Mouse (Mus musculus): ENCODE results near the gene Enox1. TPM values are rescaled to one million over a fixed set of nuclear protein-coding genes. Genes with fewer than 3 reads are reported as not detected.

Gene Enox1
- polyA plus RNA-seq, 1 experiment, result 3.1 TPM

GRCm38 (mm10) chr14:77377439-77377838, 220.9 kb downstream of the Enox1 start:
- Histone ChIP-seq H3K79me2 (ENCODE audit: control insufficient read depth, insufficient read depth) (no peaks in the 10 kb centered on the region), H3ac (ENCODE audit: control insufficient read depth, insufficient read length) (no peak overlapping the region), H3K4me2 (ENCODE audit: low read depth) (no peak overlapping the region), H3K4me3 (no peak overlapping the region), H3K36me3 (ENCODE audit: control insufficient read depth, insufficient read depth) (no peaks in the 10 kb centered on the region), H3K27me3 (ENCODE audit: control insufficient read depth, insufficient read depth, insufficient read length) (no peaks in the 10 kb centered on the region)
- no peak for TF ChIP-seq POLR2A (IDR thresholded peaks at IDR 0.05; ENCODE audit: insufficient read length, low read depth)
- TF ChIP-seq E2F4 (IDR thresholded peaks at IDR 0.05; ENCODE audit: insufficient read depth), result no peak
- no peak for TF ChIP-seq CEBPB (IDR thresholded peaks at IDR 0.05; ENCODE audit: insufficient read depth, poor library complexity, severe bottlenecking)
- TF ChIP-seq TCF3 (IDR thresholded peaks at IDR 0.05; ENCODE audit: insufficient read length, low read depth), result no peak
- TF ChIP-seq SRF (IDR thresholded peaks at IDR 0.05; ENCODE audit: control insufficient read depth, insufficient read length, low read depth), result no peak
- TF ChIP-seq MAX (IDR thresholded peaks at IDR 0.05; ENCODE audit: low read depth), result no peak
- no peak for TF ChIP-seq POLR2AphosphoS2 (IDR thresholded peaks at IDR 0.05; ENCODE audit: insufficient read length, low read depth)
- no peak for TF ChIP-seq USF1 (IDR thresholded peaks at IDR 0.05; ENCODE audit: low read depth)
- no peak for TF ChIP-seq MYOD1 (IDR thresholded peaks at IDR 0.05; ENCODE audit: control insufficient read depth in 1 of 3, insufficient read length in 2 of 3, low read depth in 2 of 3)
- TF ChIP-seq MYOG (IDR thresholded peaks at IDR 0.05; ENCODE audit: control insufficient read depth in 1 of 3, insufficient read depth in 1 of 3, insufficient read length in 2 of 3, low read depth in 2 of 3), result no peak
- no peak for TF ChIP-seq TCF12 (IDR thresholded peaks at IDR 0.05; ENCODE audit: insufficient read depth, poor library complexity, severe bottlenecking)
- TF ChIP-seq REST (IDR thresholded peaks at IDR 0.05; ENCODE audit: insufficient read depth, insufficient read length), result no peak

DNA sequence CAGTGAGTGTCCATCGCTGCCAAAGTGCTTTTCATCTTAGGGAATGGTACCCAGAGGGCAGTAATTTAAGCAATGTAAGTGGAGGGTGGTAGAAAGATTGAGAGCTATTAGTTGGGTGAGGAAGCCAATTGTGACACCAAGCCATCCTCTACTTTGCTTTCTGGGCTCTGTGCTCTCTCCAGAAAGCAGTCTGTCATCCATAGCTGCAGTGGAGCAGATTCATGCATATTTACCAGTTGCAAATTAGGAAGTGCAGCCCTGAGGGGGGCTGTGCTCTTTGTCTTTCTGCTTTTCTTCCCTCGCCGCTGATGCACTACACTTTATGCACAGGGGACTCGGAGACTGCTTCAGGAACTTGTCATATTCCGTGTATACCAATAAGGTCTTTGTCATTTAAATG, 221.3 kb downstream of the Enox1 start:
- H3K79me2 ChIP-seq (ENCODE audit: control insufficient read depth, insufficient read depth), result no peaks in the 10 kb centered on the region
- no peak overlapping the region for H3K4me3 ChIP-seq
- H3K36me3 ChIP-seq (ENCODE audit: control insufficient read depth, insufficient read depth), result no peaks in the 10 kb centered on the region
- H3ac ChIP-seq (ENCODE audit: control insufficient read depth, insufficient read length), result no peak overlapping the region
- no peak for TF ChIP-seq TCF3 (IDR thresholded peaks at IDR 0.05; ENCODE audit: insufficient read length, low read depth)
- H3K4me2 ChIP-seq (ENCODE audit: low read depth), result no peak overlapping the region
- H3K27me3 ChIP-seq (ENCODE audit: control insufficient read depth, insufficient read depth, insufficient read length), result no peaks in the 10 kb centered on the region

GRCm38 (mm10) chr14:77381532-77381931, 225.0 kb downstream of the Enox1 start:
- Histone ChIP-seq H3K79me2 (ENCODE audit: control insufficient read depth, insufficient read depth) (no peaks in the 10 kb centered on the region), H3K4me3 (no peak overlapping the region), H3K4me2 (ENCODE audit: low read depth) (no peak overlapping the region), H3K36me3 (ENCODE audit: control insufficient read depth, insufficient read depth) (no peaks in the 10 kb centered on the region), H3K27me3 (ENCODE audit: control insufficient read depth, insufficient read depth, insufficient read length) (no peaks in the 10 kb centered on the region), H3ac (ENCODE audit: control insufficient read depth, insufficient read length) (no peak overlapping the region)
- TF ChIP-seq REST (IDR thresholded peaks at IDR 0.05; ENCODE audit: insufficient read depth, insufficient read length), result no peak
- no peak for TF ChIP-seq POLR2AphosphoS2 (IDR thresholded peaks at IDR 0.05; ENCODE audit: insufficient read length, low read depth)
- TF ChIP-seq MYOD1 (IDR thresholded peaks at IDR 0.05; ENCODE audit: control insufficient read depth in 1 of 3, insufficient read length in 2 of 3, low read depth in 2 of 3), result no peak
- no peak for TF ChIP-seq USF1 (IDR thresholded peaks at IDR 0.05; ENCODE audit: low read depth)
- no peak for TF ChIP-seq SRF (IDR thresholded peaks at IDR 0.05; ENCODE audit: control insufficient read depth, insufficient read length, low read depth)
- TF ChIP-seq CEBPB (IDR thresholded peaks at IDR 0.05; ENCODE audit: insufficient read depth, poor library complexity, severe bottlenecking), result no peak
- no peak for TF ChIP-seq MYOG (IDR thresholded peaks at IDR 0.05; ENCODE audit: control insufficient read depth in 1 of 3, insufficient read depth in 1 of 3, insufficient read length in 2 of 3, low read depth in 2 of 3)
- no peak for TF ChIP-seq TCF3 (IDR thresholded peaks at IDR 0.05; ENCODE audit: insufficient read length, low read depth)
- TF ChIP-seq TCF12 (IDR thresholded peaks at IDR 0.05; ENCODE audit: insufficient read depth, poor library complexity, severe bottlenecking), result no peak
- no peak for TF ChIP-seq POLR2A (IDR thresholded peaks at IDR 0.05; ENCODE audit: insufficient read length, low read depth)
- no peak for TF ChIP-seq E2F4 (IDR thresholded peaks at IDR 0.05; ENCODE audit: insufficient read depth)
- no peak for TF ChIP-seq MAX (IDR thresholded peaks at IDR 0.05; ENCODE audit: low read depth)

- Histone ChIP-seq H3K36me3 (ENCODE audit: control insufficient read depth, insufficient read depth) (no peaks in the 10 kb centered on the region), H3K27me3 (ENCODE audit: control insufficient read depth, insufficient read depth, insufficient read length) (no peaks in the 10 kb centered on the region), H3K4me2 (ENCODE audit: low read depth) (no peak overlapping the region), H3K4me3 (no peak overlapping the region), H3ac (ENCODE audit: control insufficient read depth, insufficient read length) (no peak overlapping the region), H3K79me2 (ENCODE audit: control insufficient read depth, insufficient read depth) (no peaks in the 10 kb centered on the region)
- TF ChIP-seq SRF (IDR thresholded peaks at IDR 0.05; ENCODE audit: control insufficient read depth, insufficient read length, low read depth) (no peak), CEBPB (IDR thresholded peaks at IDR 0.05; ENCODE audit: insufficient read depth, poor library complexity, severe bottlenecking) (no peak), MAX (IDR thresholded peaks at IDR 0.05; ENCODE audit: low read depth) (no peak), REST (IDR thresholded peaks at IDR 0.05; ENCODE audit: insufficient read depth, insufficient read length) (no peak), TCF3 (IDR thresholded peaks at IDR 0.05; ENCODE audit: insufficient read length, low read depth) (no peak), USF1 (IDR thresholded peaks at IDR 0.05; ENCODE audit: low read depth) (no peak), MYOD1 (IDR thresholded peaks at IDR 0.05; ENCODE audit: control insufficient read depth in 1 of 3, insufficient read length in 2 of 3, low read depth in 2 of 3) (no peak), POLR2AphosphoS2 (IDR thresholded peaks at IDR 0.05; ENCODE audit: insufficient read length, low read depth) (no peak)
Measured at GRCm38 (mm10) chr14:77385621-77386020, 229.1 kb downstream of the Enox1 start.

DNA sequence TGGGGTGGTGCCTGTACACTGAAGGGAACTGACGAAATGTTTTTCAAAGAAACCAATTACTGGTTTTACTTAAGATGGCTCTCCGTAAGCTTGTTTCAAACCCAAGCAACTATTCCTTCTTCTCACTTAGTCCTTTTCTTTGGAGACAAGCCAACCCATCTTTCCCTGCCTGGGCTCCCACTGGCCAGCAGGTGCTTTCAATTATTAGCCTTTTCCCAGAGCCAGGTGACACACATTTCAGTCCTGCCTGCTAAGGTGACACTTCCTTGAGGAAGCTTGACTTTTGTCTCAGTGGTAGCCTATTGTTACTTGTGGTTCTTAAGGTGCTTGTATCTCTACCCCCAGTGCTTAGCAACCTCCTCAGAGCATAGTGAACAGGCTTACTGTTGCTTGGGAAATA, 231.3 kb downstream of the Enox1 start:
- H3K36me3 ChIP-seq (ENCODE audit: control insufficient read depth, insufficient read depth), result no peaks in the 10 kb centered on the region
- no peak for TF ChIP-seq MYOG (IDR thresholded peaks at IDR 0.05; ENCODE audit: control insufficient read depth in 1 of 3, insufficient read depth in 1 of 3, insufficient read length in 2 of 3, low read depth in 2 of 3)
- no peak for TF ChIP-seq TCF3 (IDR thresholded peaks at IDR 0.05; ENCODE audit: insufficient read length, low read depth)
- no peak for TF ChIP-seq E2F4 (IDR thresholded peaks at IDR 0.05; ENCODE audit: insufficient read depth)
- no peak for TF ChIP-seq CEBPB (IDR thresholded peaks at IDR 0.05; ENCODE audit: insufficient read depth, poor library complexity, severe bottlenecking)
- TF ChIP-seq SRF (IDR thresholded peaks at IDR 0.05; ENCODE audit: control insufficient read depth, insufficient read length, low read depth), result no peak
- no peak for TF ChIP-seq USF1 (IDR thresholded peaks at IDR 0.05; ENCODE audit: low read depth)
- no peak for TF ChIP-seq POLR2A (IDR thresholded peaks at IDR 0.05; ENCODE audit: insufficient read length, low read depth)
- TF ChIP-seq MYOD1 (IDR thresholded peaks at IDR 0.05; ENCODE audit: control insufficient read depth in 1 of 3, insufficient read length in 2 of 3, low read depth in 2 of 3), result no peak
- no peak overlapping the region for H3K4me3 ChIP-seq
- H3ac ChIP-seq (ENCODE audit: control insufficient read depth, insufficient read length), result no peak overlapping the region
- H3K79me2 ChIP-seq (ENCODE audit: control insufficient read depth, insufficient read depth), result no peaks in the 10 kb centered on the region
- no peaks in the 10 kb centered on the region for H3K27me3 ChIP-seq (ENCODE audit: control insufficient read depth, insufficient read depth, insufficient read length)
- H3K4me2 ChIP-seq (ENCODE audit: low read depth), result no peak overlapping the region

Measured in myocyte (in vitro differentiated cells).